Mouse (Mus musculus): Measurements from ENCODE around the gene Vmn2r-ps130.
"Not testable (repeated sequence)": the region's sequence is repeated elsewhere in the genome, so short reads cannot be mapped to it uniquely, and the experiment has no call there.

Vmn2r-ps130 gene

DNA sequence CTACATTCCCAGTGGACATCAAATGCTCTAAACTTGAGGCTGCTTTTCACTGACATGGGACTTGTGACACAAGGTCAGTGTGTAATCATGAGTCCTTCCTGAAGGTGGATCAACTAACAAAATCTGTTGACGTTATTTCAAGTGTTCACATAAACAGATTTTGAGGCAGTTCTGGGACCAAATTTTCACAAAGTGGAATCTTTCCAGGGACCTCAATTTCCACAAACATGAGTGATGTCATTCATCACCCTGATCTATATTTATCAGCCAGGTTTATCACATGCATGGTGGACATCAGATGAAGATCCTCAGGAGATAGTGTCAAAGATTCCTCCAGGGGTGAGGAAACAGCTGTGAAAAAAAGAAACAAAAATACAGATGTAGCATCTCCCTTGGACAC lies at the start of gene Vmn2r-ps130:
Gene Vmn2r-ps130, plus strand, starts transcription at position 301 of the 400 bp plus-strand sequence.
- not testable (repeated sequence) for DNase-seq (ENCODE audit: low spot score)

All from left cerebral cortex, adult 11 months (tissue).